Mouse (Mus musculus): ENCODE data around the gene Snrpd3. TPM values are rescaled to one million over a fixed set of nuclear protein-coding genes. Genes with fewer than 3 reads are reported as not detected.
"Not testable (repeated sequence)": the region's sequence is repeated elsewhere in the genome, so short reads cannot be mapped to it uniquely, and the experiment has no call there.

The Snrpd3 gene
- polyA plus RNA-seq, 1 experiment from 2014 or later, result 210 TPM

GRCm38 (mm10) chr10:75491936-75492262 lies 25.5 kb upstream of the Snrpd3 start:
- H3K36me3 ChIP-seq (replicated peaks; ENCODE audit: control insufficient read depth, insufficient read depth, low read depth, low read length), result no peaks in the 10 kb centered on the region
- ATAC-seq (replicated peaks; ENCODE audit: insufficient number of reproducible peaks, low FRiP score, low TSS enrichment, low read depth) (no peak), DNase-seq (ENCODE audit: low spot score) (no peak)
- no peaks in the 10 kb centered on the region for H3K27me3 ChIP-seq (ENCODE audit: control insufficient read depth, insufficient read depth, low read length)
- no peak overlapping the region for H3K27ac ChIP-seq (replicated peaks; ENCODE audit: low read depth, low read length)
- no peak overlapping the region for H3K9ac ChIP-seq (replicated peaks; ENCODE audit: low read length)
- H3K4me1 ChIP-seq (ENCODE audit: control insufficient read depth, insufficient read depth, low read length), result no peaks in the 10 kb centered on the region
- 65% methylated on average over 2 of the region's 2 CpGs for WGBS
- H3K4me2 ChIP-seq (ENCODE audit: low read depth, low read length), result no peak overlapping the region
- no peaks in the 10 kb centered on the region for H3K9me3 ChIP-seq (replicated peaks; ENCODE audit: control insufficient read depth, low read length)
- H3K4me3 ChIP-seq (ENCODE audit: low read depth, low read length), result no peak overlapping the region

- Histone ChIP-seq H3K9me3 (replicated peaks; ENCODE audit: control insufficient read depth, low read length) (no peaks in the 10 kb centered on the region), H3K27me3 (ENCODE audit: control insufficient read depth, insufficient read depth, low read length) (no peaks in the 10 kb centered on the region)
- no peak for ATAC-seq (replicated peaks; ENCODE audit: insufficient number of reproducible peaks, low FRiP score, low TSS enrichment, low read depth)
These were observed 22.0 kb upstream of the Snrpd3 start for GRCm38 (mm10) chr10:75495304-75495703.

GRCm38 (mm10) chr10:75495921-75496320 lies 21.4 kb upstream of the Snrpd3 start:
- no peak overlapping the region for H3K4me3 ChIP-seq (ENCODE audit: low read depth, low read length)
- ATAC-seq (replicated peaks; ENCODE audit: insufficient number of reproducible peaks, low FRiP score, low TSS enrichment, low read depth) (no peak), DNase-seq (ENCODE audit: low spot score) (no peak)
- no peaks in the 10 kb centered on the region for H3K4me1 ChIP-seq (ENCODE audit: control insufficient read depth, insufficient read depth, low read length)
- no peak overlapping the region for H3K4me2 ChIP-seq (ENCODE audit: low read depth, low read length)
- no peaks in the 10 kb centered on the region for H3K36me3 ChIP-seq (replicated peaks; ENCODE audit: control insufficient read depth, insufficient read depth, low read depth, low read length)
- no peak overlapping the region for H3K27ac ChIP-seq (replicated peaks; ENCODE audit: low read depth, low read length)
- H3K27me3 ChIP-seq (ENCODE audit: control insufficient read depth, insufficient read depth, low read length), result no peaks in the 10 kb centered on the region
- no peaks in the 10 kb centered on the region for H3K9me3 ChIP-seq (replicated peaks; ENCODE audit: control insufficient read depth, low read length)
- no peak overlapping the region for H3K9ac ChIP-seq (replicated peaks; ENCODE audit: low read length)

More at GRCm38 (mm10) chr10:75495304-75495703, 22.0 kb upstream of the Snrpd3 start:
- Histone ChIP-seq H3K4me2 (ENCODE audit: low read depth, low read length) (no peak overlapping the region), H3K36me3 (replicated peaks; ENCODE audit: control insufficient read depth, insufficient read depth, low read depth, low read length) (no peaks in the 10 kb centered on the region), H3K4me3 (ENCODE audit: low read depth, low read length) (no peak overlapping the region), H3K27ac (replicated peaks; ENCODE audit: low read depth, low read length) (no peak overlapping the region), H3K4me1 (ENCODE audit: control insufficient read depth, insufficient read depth, low read length) (no peaks in the 10 kb centered on the region), H3K9ac (replicated peaks; ENCODE audit: low read length) (no peak overlapping the region)
- 70% methylated on average over 6 of the region's 6 CpGs for WGBS
- no peak for DNase-seq (ENCODE audit: low spot score)

- 84% methylated on average over 7 of the region's 7 CpGs for WGBS
- not testable (repeated sequence) for H3K27ac ChIP-seq (replicated peaks; ENCODE audit: low read depth, low read length)
These were observed 18.1 kb upstream of the Snrpd3 start for GRCm38 (mm10) chr10:75499214-75499613.

GRCm38 (mm10) chr10:75499791-75500190 lies 17.6 kb upstream of the Snrpd3 start:
- 58% methylated on average over 3 of the region's 3 CpGs for WGBS
- ATAC-seq (replicated peaks; ENCODE audit: insufficient number of reproducible peaks, low FRiP score, low TSS enrichment, low read depth) (no peak), DNase-seq (ENCODE audit: low spot score) (no peak)
- H3K4me2 ChIP-seq (ENCODE audit: low read depth, low read length), result no peak overlapping the region
- H3K9me3 ChIP-seq (replicated peaks; ENCODE audit: control insufficient read depth, low read length), result no peaks in the 10 kb centered on the region
- no peak overlapping the region for H3K9ac ChIP-seq (replicated peaks; ENCODE audit: low read length)
- H3K4me3 ChIP-seq (ENCODE audit: low read depth, low read length), result no peak overlapping the region
- H3K27ac ChIP-seq (replicated peaks; ENCODE audit: low read depth, low read length), result no peak overlapping the region
- no peaks in the 10 kb centered on the region for H3K27me3 ChIP-seq (ENCODE audit: control insufficient read depth, insufficient read depth, low read length)
- H3K36me3 ChIP-seq (replicated peaks; ENCODE audit: control insufficient read depth, insufficient read depth, low read depth, low read length), result no peaks in the 10 kb centered on the region
- H3K4me1 ChIP-seq (ENCODE audit: control insufficient read depth, insufficient read depth, low read length), result no peaks in the 10 kb centered on the region

More at GRCm38 (mm10) chr10:75499214-75499613, 18.1 kb upstream of the Snrpd3 start:
- not testable (repeated sequence) for H3K4me2 ChIP-seq (ENCODE audit: low read depth, low read length); H3K9ac ChIP-seq (replicated peaks; ENCODE audit: low read length); H3K36me3 ChIP-seq (replicated peaks; ENCODE audit: control insufficient read depth, insufficient read depth, low read depth, low read length); DNase-seq (ENCODE audit: low spot score); H3K4me3 ChIP-seq (ENCODE audit: low read depth, low read length); H3K27me3 ChIP-seq (ENCODE audit: control insufficient read depth, insufficient read depth, low read length); H3K4me1 ChIP-seq (ENCODE audit: control insufficient read depth, insufficient read depth, low read length); ATAC-seq (replicated peaks; ENCODE audit: insufficient number of reproducible peaks, low FRiP score, low TSS enrichment, low read depth); H3K9me3 ChIP-seq (replicated peaks; ENCODE audit: control insufficient read depth, low read length)

- ATAC-seq (replicated peaks; ENCODE audit: insufficient number of reproducible peaks, low FRiP score, low TSS enrichment, low read depth) (no peak), DNase-seq (ENCODE audit: low spot score) (no peak)
- Histone ChIP-seq H3K27ac (replicated peaks; ENCODE audit: low read depth, low read length) (no peak overlapping the region), H3K36me3 (replicated peaks; ENCODE audit: control insufficient read depth, insufficient read depth, low read depth, low read length) (no peaks in the 10 kb centered on the region), H3K9ac (replicated peaks; ENCODE audit: low read length) (no peak overlapping the region), H3K9me3 (replicated peaks; ENCODE audit: control insufficient read depth, low read length) (no peaks in the 10 kb centered on the region), H3K27me3 (ENCODE audit: control insufficient read depth, insufficient read depth, low read length) (no peaks in the 10 kb centered on the region), H3K4me2 (ENCODE audit: low read depth, low read length) (no peak overlapping the region), H3K4me1 (ENCODE audit: control insufficient read depth, insufficient read depth, low read length) (no peaks in the 10 kb centered on the region), H3K4me3 (ENCODE audit: low read depth, low read length) (no peak overlapping the region)
- 76% methylated on average over 7 of the region's 7 CpGs for WGBS
These were observed 17.0 kb upstream of the Snrpd3 start for GRCm38 (mm10) chr10:75500345-75500744.

GRCm38 (mm10) chr10:75501641-75502040 lies 15.7 kb upstream of the Snrpd3 start:
- 86% methylated on average over 1 of the region's 1 CpGs for WGBS
- Histone ChIP-seq H3K9ac (replicated peaks; ENCODE audit: low read length) (no peak overlapping the region), H3K4me2 (ENCODE audit: low read depth, low read length) (no peak overlapping the region), H3K9me3 (replicated peaks; ENCODE audit: control insufficient read depth, low read length) (no peaks in the 10 kb centered on the region), H3K4me3 (ENCODE audit: low read depth, low read length) (no peak overlapping the region), H3K4me1 (ENCODE audit: control insufficient read depth, insufficient read depth, low read length) (no peaks in the 10 kb centered on the region), H3K36me3 (replicated peaks; ENCODE audit: control insufficient read depth, insufficient read depth, low read depth, low read length) (no peaks in the 10 kb centered on the region), H3K27ac (replicated peaks; ENCODE audit: low read depth, low read length) (no peak overlapping the region), H3K27me3 (ENCODE audit: control insufficient read depth, insufficient read depth, low read length) (no peaks in the 10 kb centered on the region)
- DNase-seq (ENCODE audit: low spot score) (no peak), ATAC-seq (replicated peaks; ENCODE audit: insufficient number of reproducible peaks, low FRiP score, low TSS enrichment, low read depth) (no peak)

- H3K9ac ChIP-seq (replicated peaks; ENCODE audit: low read length), result no peak overlapping the region
- no peaks in the 10 kb centered on the region for H3K4me1 ChIP-seq (ENCODE audit: control insufficient read depth, insufficient read depth, low read length)
- no peak overlapping the region for H3K27ac ChIP-seq (replicated peaks; ENCODE audit: low read depth, low read length)
- no peaks in the 10 kb centered on the region for H3K9me3 ChIP-seq (replicated peaks; ENCODE audit: control insufficient read depth, low read length)
- H3K36me3 ChIP-seq (replicated peaks; ENCODE audit: control insufficient read depth, insufficient read depth, low read depth, low read length), result peaks cover 2% of the 10 kb centered on the region; the same call in 1 of the 2 replicates
- no peak overlapping the region for H3K4me2 ChIP-seq (ENCODE audit: low read depth, low read length)
- no peak overlapping the region for H3K4me3 ChIP-seq (ENCODE audit: low read depth, low read length)
- DNase-seq (ENCODE audit: low spot score), result no peak
- no peaks in the 10 kb centered on the region for H3K27me3 ChIP-seq (ENCODE audit: control insufficient read depth, insufficient read depth, low read length)
- WGBS, result 95% methylated on average over 7 of the region's 7 CpGs
- no peak for ATAC-seq (replicated peaks; ENCODE audit: insufficient number of reproducible peaks, low FRiP score, low TSS enrichment, low read depth)
These were observed 13.7 kb upstream of the Snrpd3 start for GRCm38 (mm10) chr10:75503692-75504091.

All from embryonic facial prominence, embryonic 11.5 days (tissue).